Mouse (Mus musculus): ENCODE data around the gene Cnn3.

The Cnn3 gene

DNA sequence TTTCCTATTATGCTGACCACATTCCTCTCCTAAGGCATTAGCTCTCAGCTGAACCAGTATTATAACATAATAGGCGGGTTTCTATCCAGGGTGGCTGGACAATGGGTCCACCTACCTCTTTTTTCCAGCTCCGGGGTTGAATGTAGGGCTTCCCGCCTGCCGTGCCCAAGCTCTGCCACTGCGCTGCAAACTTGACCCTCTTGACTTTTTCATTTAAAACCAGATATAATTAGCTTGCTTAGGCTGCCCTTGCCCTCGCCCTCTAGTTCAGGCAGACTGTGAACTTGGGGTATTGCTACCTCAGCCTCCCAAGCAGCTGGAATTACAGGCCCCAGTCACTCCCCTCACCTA lies 8.1 kb upstream of the Cnn3 start:
- in situ Hi-C loops (cut with MboI, MseI) = no loop called here

DNA sequence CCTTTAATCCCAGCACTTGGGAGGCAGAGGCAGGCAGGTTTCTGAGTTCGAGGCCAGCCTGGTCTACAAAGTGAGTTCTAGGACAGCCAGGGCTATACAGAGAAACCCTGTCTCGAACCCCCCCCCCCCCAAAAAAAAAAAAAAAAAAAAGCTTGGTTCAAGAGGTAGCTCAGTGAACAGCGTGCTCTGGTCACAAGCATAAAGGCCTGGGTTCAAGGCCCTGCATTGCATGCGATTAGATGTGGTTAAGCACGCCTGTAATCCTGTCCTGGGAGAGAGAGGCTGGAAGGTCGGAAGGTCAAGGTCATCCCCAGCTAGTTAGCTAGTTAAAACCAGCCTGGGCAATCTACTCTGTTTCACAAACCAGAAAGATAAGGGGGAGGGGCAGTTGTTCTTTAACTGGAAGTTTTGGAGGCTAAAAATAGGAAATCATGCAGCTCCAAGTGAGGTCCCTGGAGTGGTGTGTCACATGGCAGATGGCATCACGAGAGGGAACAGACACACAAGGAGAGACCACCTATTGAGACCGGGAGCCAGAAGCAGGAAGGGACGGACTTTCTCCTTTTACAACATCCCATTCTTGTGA lies 7.4 kb upstream of the Cnn3 start:
- in situ Hi-C loops (cut with MboI, MseI) = no loop called here

DNA sequence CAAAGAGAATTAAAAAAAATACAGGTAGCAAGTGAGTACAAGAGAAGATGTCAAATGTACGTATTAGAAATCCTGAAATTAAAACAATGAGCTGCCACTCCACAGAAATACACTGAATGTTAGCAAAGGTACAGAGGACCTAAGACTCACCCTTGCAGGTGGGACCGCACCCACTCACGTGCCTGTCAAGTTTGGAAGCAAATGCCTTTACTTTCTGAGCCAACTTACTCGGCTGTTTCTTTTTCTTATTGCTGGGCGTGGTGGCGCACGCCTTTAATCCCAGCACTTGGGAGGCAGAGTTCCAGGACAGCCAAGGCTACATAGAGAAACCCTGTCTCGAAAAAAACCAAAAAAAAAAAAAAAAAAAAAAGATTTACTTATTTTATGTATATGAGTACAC lies 3.9 kb upstream of the Cnn3 start:
- in situ Hi-C loops (cut with MboI, MseI) = no loop called here

DNA sequence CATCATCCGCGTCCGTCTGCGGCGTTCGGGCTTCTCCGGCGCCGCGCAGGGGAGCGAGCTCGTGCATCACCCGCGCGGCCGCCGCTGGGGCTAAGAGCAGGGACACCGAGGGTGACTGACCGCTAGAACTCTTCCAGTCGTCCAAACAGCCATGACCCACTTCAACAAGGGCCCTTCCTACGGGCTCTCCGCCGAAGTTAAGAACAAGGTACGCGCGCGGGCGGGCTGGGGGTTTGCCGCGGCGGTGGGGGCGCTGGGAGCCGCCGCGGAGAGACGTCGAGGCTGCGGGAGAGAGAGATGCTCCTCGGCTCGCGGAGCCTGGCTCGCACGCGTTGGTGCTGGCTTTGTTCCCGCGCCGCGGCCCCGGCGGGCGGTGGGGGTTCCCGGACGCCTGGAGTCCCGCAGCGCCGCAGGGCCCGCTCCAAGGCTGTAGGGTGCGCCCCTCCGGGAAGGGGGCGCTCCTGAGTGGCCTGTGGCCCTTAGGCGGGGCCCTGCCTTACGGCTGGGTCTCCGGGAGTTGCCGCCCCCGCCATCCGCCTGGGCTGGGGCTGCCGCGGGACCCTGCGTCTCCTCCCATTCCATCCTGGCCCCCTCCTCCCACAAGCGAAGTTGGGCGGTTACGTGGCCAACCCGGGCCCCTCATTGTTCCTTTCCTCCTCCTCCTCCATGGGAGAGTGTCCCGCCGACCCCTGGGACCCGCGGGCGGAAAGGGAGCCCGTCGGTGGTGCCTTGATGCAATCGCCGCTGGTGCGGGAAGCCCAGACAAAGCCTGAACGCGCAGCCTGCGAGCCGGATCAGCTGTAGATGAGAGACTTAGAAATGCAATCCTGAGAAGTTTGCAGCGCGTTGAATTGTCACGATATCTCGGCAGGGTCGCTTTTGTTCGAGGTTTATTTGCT lies 573 bp downstream of the Cnn3 start:
- in situ Hi-C loops (cut with MboI, MseI) = loop anchor here (25.0 kb wide), 1 partner anchor 1640 kb away; the partner anchor contains the start of gene Ptbp2

DNA sequence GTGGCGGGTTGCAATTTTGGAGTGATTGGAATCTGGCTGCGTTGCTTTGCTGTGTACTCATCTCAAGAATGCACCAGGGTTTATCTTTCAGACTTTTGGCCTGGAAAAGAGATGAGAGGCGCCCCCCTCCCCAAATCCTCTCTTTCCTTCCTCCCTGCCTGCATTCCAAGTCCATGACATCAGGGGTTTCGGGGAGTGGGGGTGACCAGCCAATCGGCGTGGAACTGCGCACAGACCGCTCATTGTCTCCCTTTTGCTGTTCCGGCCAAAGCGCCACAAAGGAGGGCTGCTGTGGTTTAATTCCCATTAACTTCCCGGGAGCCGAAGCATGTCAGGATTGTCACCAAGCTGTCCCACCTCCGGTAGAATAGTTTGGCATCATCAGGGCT lies 1.2 kb downstream of the Cnn3 start:
- in situ Hi-C loops (cut with MboI, MseI) = loop anchor here (25.0 kb wide), 1 partner anchor 1640 kb away; the partner anchor contains the start of gene Ptbp2

DNA sequence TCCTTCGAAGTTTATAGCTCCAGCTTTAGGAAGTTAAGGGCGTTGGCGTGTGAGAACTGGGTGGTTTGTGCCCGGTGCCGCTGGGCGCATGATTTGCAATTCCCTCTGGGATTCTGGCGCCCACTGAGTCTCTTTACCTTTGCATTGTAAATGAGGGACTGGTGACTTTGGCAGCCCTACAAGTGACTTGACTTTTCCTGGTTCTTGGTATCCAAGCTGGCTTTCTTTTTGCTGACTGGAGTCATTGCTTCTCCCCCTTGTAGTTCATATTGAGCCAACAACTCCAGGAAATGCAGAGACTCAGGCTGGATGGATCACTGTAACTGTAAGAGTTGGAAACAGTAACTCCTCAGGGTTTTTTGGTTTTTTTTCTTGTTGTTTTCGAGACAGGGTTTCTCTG lies 1.9 kb downstream of the Cnn3 start:
- in situ Hi-C loops (cut with MboI, MseI) = loop anchor here (25.0 kb wide), 1 partner anchor 1641 kb away; the partner anchor contains the start of gene Ptbp2

DNA sequence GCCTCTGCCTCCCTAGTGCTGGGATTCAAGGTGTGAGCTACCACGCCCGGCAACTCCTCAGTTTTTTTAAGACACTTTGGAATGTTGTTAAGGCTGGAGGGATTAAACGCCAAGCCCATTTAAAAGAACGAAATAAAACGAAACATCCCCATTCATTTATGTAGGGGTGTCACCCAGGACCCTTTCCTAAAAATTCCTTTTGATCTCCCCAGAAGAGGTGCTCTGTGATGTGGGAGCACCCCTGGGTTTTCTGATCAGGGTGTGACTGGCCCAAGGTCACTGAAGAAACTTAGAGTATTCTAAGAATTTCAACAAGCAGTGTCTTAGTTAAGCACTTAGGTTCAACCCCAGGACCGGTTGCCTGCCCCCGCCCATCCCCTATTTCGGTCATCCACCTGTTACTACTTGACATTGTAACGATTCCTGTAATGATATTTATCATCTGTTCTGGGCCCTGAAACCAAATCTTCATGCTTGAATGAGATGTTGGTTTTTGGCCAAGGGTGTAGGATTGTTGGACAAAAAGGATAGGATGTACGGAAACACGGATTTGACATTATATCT lies 2.5 kb downstream of the Cnn3 start:
- in situ Hi-C loops (cut with MboI, MseI) = loop anchor here (25.0 kb wide), 1 partner anchor 1641 kb away; the partner anchor contains the start of gene Ptbp2

DNA sequence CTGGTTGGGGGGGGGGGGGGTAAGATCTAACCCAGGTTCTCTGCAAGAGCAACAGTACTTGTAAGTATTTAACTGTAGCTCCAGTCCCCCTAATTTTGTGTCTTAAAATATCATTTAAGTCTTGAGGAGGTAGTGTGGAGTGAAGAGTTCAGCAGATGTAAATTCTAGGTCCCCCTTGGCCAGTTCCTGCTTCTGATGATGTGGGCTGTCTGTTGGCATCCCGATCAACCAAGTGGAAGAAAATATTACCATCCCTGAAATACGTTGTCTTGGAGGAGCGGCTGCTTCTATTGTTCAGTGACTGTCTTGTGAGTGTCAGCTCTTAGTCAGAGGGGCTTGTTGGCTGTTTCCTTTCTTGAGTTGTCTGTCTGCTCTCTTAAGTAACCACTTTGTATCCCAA lies 3.2 kb downstream of the Cnn3 start:
- in situ Hi-C loops (cut with MboI, MseI) = loop anchor here (25.0 kb wide), 1 partner anchor 1642 kb away; the partner anchor contains the start of gene Ptbp2

DNA sequence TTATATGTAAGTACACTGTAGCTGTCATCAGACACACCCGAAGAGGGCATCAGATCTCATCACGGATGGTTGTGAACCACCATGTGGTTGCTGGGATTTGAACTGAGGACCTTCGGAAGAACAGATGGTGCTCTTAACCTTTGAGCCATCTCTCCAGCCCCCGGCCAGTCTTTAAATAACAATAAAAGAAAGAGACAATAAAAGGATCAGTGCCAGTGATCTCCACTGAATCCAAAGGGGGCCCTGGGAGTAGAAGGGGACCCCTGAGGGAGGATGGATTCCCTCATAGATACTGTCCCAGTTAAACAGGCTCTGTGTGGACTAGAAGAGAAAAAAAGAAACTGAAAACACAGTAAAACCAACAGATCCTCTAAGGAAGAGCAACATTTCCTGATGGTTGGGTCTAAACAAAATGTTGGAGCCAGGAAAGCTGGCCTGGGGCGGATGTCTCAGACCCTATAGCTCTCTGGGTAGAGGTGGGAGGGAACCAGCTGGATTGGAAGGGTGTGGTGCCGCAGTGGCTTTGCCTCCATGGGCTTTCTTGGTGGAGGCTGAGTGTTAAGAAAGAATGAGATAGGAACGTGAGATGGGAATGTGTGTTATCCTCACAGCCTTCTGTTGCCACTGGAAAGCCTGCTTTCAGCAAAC lies 4.1 kb downstream of the Cnn3 start:
- in situ Hi-C loops (cut with MboI, MseI) = loop anchor here (5.0 to 25.0 kb wide), 3 partner anchors 62 to 1643 kb away; partner anchors contain the start of genes Ptbp2 and Usp53

DNA sequence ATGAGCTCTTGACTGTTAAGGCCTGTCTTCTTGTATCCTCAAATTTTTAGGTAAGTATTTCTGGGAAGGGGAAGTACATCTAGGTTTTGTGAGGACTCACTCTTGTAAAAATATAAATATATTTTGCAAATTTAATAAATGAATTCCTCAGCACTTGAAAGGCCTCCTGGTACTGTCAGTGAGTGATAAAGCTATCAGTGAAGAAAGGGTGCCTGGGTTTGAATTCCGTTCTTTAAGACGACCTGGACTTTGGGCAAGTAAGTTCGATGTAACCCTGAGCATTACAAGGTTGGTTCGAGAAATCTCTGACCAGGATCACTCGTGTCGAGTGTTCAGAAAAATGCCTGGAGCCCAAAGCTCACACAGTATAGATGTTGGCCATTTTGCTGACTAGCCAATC lies 7.1 kb downstream of the Cnn3 start:
- in situ Hi-C loops (cut with MboI, MseI) = loop anchor here (5.0 to 25.0 kb wide), 3 partner anchors 59 to 1646 kb away; partner anchors contain the start of genes Ptbp2 and Usp53

DNA sequence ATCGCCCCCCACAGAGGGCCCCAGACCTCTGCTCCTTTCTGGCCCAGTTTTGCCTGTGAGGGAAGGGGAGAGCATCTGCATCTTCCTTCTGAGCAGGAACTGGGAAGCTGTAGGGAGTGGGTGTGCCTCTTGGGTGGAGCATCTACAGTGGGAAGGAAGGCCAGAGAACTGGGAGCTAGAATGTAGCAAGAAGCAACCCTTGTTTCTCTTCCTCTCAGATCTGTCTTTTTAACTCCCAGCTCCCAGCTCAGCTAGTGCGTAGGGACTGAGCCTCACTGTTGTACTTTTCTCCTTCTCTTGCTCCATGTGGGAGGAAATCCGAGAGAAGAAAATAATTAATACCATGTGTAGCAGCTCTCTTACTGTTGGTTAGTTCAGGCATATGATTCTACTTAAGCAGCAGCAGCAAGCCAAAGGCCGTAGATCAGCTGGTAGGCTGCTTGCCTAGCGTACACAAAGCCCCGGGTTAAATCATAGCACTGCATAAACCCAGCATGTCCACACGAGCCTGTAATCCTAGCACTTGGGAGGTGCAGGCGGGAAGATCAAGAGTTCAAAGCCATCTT lies 7.8 kb downstream of the Cnn3 start:
- in situ Hi-C loops (cut with MboI, MseI) = loop anchor here (5.0 to 25.0 kb wide), 3 partner anchors 58 to 1647 kb away; partner anchors contain the start of genes Ptbp2 and Usp53

DNA sequence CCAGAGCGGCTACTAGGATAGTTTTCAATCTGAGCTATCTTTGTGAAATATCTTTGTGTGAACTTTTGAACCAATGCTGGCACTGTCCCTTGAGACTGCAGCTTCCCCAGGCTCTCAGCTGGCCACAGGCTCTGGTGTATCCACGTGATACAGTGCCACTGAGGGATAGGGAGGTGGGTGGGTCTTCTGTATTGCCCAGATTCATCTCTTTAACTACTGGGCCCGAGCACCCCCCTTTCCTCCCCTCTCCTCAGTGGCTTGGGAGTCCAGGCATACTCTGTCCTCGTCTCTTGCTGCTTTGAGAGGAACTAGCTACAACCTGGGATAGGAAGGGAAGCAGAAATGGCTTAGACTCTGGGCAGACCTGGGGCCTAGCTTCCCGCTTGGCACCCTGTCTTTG lies 9.0 kb downstream of the Cnn3 start:
- in situ Hi-C loops (cut with MboI, MseI) = loop anchor here (10.0 to 25.0 kb wide), 2 partner anchors 1550 to 1648 kb away; partner anchors contain the start of genes Ptbp2 and Usp53

DNA sequence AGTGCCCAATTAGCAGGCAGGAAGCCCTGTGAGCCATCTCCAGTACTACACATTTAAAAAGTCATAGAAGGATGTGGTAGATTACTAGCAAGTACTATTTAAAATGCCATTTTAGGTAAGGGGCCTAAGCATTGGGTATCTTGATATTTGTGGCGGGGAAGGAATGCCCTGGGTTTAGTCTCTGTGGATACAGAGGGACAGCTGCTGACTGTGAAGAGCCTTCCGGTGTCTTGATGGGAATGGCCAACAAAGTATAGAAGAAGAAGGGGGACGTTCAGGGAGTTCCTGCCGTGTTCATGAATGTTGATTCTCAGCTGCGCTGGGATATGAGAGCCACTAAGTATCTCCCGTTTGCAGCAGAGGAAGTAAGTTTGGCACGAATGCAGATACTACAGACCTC lies 10.8 kb downstream of the Cnn3 start:
- in situ Hi-C loops (cut with MboI, MseI) = loop anchor here (10.0 to 25.0 kb wide), 2 partner anchors 1548 to 1650 kb away; partner anchors contain the start of genes Ptbp2 and Usp53

DNA sequence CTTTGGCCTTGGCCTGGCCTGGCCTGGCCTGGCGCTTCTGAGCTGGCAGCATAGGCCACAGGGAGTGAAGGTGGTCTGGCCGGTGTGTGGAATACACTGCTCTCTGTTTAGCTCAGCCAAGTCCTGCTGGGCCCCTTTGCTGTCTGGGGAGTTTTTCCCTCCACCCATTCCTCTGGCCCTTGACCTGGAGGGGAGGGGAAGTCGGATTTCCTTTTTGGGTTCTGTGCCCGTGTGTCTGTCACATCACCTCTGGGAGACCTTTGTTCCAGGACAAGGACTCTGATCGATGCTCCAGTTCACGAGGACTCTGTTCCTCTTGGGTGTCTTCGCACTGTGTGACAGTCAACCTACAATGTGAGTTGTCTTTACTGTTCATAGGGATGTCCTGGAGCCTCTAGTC lies 11.7 kb downstream of the Cnn3 start:
- in situ Hi-C loops (cut with MboI, MseI) = loop anchor here (10.0 to 25.0 kb wide), 2 partner anchors 1547 to 1651 kb away; partner anchors contain the start of genes Ptbp2 and Usp53

DNA sequence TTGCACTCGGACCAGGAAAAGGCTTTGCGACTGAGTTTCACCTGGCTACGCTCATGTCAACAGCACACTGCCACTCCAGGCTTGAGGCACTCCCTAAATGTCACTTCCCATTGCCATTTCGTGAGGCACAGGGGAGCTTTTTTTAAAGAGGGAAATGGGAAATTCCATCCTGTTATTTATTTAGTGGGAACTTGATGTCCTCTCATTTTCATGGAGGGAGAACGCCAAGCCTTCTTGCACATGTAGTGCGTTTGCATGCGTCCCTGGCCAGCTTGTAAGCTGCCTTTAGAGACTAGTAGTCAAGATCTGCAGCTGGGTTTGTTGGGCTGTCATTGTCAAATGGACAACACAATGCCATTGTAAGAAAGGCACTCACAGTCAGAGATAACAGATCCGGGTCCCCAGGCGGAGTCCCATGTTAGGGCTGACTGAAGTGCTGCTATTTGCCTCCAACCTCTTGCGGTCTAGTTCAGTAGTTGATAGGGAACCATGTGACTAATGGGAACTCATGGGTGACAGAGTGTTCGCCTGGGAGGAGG lies 13.4 kb downstream of the Cnn3 start:
- in situ Hi-C loops (cut with MboI, MseI) = loop anchor here (10.0 to 25.0 kb wide), 2 partner anchors 1545 to 1652 kb away; partner anchors contain the start of genes Ptbp2 and Usp53

DNA sequence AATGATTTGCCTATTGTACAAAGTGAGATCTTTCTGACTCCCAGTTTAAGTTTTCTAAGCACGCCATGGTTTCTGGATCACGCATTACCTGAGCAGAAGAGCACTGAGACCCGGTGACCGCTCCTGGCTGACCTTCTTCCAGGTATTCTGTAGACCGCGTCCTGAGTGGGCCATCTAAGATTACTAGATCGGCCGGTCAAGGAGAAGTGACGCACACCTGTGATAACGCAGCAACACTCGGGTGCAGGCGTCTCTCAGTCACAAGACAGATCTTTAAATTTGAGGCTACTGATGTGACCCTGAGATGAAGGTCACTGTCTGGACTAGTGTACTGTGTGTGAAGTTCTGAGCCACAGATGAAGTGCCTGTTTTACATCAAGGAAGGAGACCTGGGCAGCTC lies 15.2 kb downstream of the Cnn3 start:
- in situ Hi-C loops (cut with MboI, MseI) = loop anchor here (25.0 kb wide), 1 partner anchor 1654 kb away; the partner anchor contains the start of gene Ptbp2

DNA sequence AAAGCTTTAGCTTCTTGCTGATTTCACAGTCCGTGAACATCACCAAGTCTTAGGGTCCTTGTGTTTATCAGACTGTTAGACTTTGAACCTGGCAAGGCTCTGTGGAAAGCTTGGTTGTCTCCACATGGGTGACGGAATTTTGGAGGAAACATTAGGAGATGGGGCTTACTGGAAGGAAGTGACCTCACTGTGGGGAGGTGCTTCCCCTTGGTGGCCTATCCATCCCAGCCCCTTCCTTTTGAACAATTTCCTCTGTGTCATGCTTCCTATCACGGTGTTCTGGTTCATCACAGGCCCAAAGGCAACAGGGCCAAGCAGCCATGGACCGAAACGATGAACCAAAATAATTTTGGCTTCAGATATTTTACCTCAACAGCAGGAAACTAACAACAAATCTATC lies 16.0 kb downstream of the Cnn3 start:
- in situ Hi-C loops (cut with MboI, MseI) = loop anchor here (25.0 kb wide), 1 partner anchor 1655 kb away; the partner anchor contains the start of gene Ptbp2

DNA sequence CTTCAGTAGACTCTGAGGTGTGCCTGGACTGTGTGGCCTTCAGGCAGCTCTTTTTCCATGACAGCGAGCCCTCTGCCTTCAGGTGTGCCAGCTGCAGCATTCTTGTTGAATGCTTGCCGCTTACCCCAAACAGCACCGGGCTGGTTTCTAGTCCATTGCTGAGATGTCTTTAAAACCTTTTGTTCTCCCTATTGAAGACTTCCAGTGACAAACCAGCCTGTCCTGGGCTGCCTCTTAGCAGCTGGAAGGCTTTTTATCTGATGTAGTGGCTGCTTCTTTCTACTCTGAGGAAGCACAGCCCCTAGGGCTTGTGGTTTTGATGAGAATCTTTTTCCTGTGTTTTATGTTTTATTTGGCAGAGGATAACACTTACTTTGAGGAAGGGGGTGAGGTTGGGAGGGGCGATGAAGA lies 17.6 kb downstream of the Cnn3 start:
- in situ Hi-C loops (cut with MboI, MseI) = loop anchor here (25.0 kb wide), 1 partner anchor 1657 kb away; the partner anchor contains the start of gene Ptbp2

DNA sequence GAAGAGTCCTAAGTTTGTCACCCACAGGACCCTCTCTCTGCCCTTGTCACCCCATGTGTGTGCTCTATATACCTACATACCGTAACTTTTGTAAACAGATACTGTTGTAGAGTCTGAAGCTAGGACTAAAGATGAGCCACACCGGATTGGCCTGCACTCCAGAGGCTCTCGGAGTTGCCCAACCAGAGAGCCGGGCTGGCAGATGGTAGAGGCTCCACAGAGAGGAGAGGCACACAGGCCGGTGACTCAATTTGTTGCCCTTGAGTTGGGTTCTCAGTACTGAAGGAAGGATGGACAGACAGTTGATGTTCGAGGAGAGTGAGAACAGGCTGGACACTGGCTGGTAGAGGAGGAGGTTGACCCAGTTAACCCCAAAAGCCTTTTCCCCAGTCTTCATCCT lies 18.1 kb downstream of the Cnn3 start:
- in situ Hi-C loops (cut with MboI, MseI) = loop anchor here (25.0 kb wide), 1 partner anchor 1657 kb away; the partner anchor contains the start of gene Ptbp2

DNA sequence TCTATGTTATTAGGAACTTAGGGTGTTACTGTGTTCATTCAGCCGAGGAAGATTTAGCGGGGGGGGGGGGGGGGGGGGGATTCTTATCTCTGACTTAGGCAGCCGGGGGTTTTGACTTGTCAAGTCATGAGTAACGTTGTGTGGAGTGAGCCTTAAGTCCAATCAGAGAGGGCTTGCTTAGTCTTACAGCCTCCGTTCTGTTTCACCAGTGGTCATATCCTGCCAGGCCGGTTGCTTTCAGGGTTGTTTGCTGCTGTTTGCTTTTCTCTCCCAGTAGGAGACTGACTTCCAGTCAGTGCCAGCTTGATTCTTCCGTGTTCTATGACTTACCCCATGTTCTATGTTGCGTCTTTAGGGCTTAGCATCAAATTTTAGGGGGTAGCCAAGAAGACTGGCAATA lies 20.2 kb downstream of the Cnn3 start:
- in situ Hi-C loops (cut with MboI, MseI) = loop anchor here (25.0 kb wide), 1 partner anchor 1659 kb away; the partner anchor contains the start of gene Ptbp2

Data from T-helper 2 cell (primary cell).